Comparison of ENCODE assay signal across 9 mouse cellular contexts in genomic region chr11:34010133-34010858, GRCm38 (mm10). TPM values are rescaled to one million over a fixed set of nuclear protein-coding genes. Genes with fewer than 3 reads are reported as not detected.
A peak's percentile ranks its signal among the peaks of the same experiment; 100 is the strongest.
DNase-seq lines count a peak whose midpoint lies in the region; ATAC-seq and TF ChIP-seq lines count a peak whose summit lies in the region.
"Had no signal": no experiment of that assay in that cellular context is flagged by ENCODE, and none has a peak within 500 bp of the region (broad histone marks: within the 10 kb centered on the region; RNA-seq: fewer than 3 reads in every experiment).

No protein-coding gene starts in this region.

- no peak for TF ChIP-seq EP300 in stomach, postnatal 0 days (optimal IDR thresholded peaks at IDR 0.05)

- H3K4me1 ChIP-seq in hindbrain, embryonic 16.5 days (ENCODE audit: control insufficient read depth, insufficient read depth, low read depth, low read length) = no peaks in the 10 kb centered on the region
- H3K4me1 ChIP-seq in hindbrain, embryonic 11.5 days (replicated peaks; ENCODE audit: control insufficient read depth, insufficient read depth, low read length) = no peaks in the 10 kb centered on the region
- H3K4me1 ChIP-seq in bone marrow macrophage, adult 2 months (ENCODE audit: control insufficient read depth, insufficient read depth, low read length) = peaks cover 38% of the 10 kb centered on the region
- H3K4me1 ChIP-seq in liver, embryonic 15.5 days (replicated peaks) = peaks cover 14% of the 10 kb centered on the region
- H3K4me1 ChIP-seq in stomach, postnatal 0 days (replicated peaks; ENCODE audit: control insufficient read depth, insufficient read depth) = no peaks in the 10 kb centered on the region
- H3K4me1 ChIP-seq: embryonic facial prominence, embryonic 12.5 days had no signal

- no peak overlapping the region for H3K9ac ChIP-seq in hindbrain, embryonic 16.5 days (ENCODE audit: low read depth, low read length)
- no peak overlapping the region for H3K9ac ChIP-seq in hindbrain, embryonic 11.5 days (ENCODE audit: low read depth, low read length)
- H3K9ac ChIP-seq in liver, embryonic 15.5 days = no peak overlapping the region
- no peak overlapping the region for H3K9ac ChIP-seq in stomach, postnatal 0 days (ENCODE audit: low read length)
- H3K9ac ChIP-seq: embryonic facial prominence, embryonic 12.5 days had no signal

- no peak for DNase-seq in hindbrain, embryonic 11.5 days (ENCODE audit: low spot score)
- DNase-seq in stomach, postnatal 0 days (ENCODE audit: low spot score) = no peak
- no peak for DNase-seq in right cerebral cortex, postnatal 25 days
- no peak for DNase-seq in right cerebral cortex, adult 2 months (ENCODE audit: low spot score in 2 of 2)
- DNase-seq in left cerebral cortex, adult 18-20 months (ENCODE audit: low spot score in 2 of 2) = no peak

- H3K9me3 ChIP-seq in hindbrain, embryonic 16.5 days (ENCODE audit: control insufficient read depth, low read length) = no peaks in the 10 kb centered on the region
- H3K9me3 ChIP-seq in hindbrain, embryonic 11.5 days (ENCODE audit: control insufficient read depth, low read length) = no peaks in the 10 kb centered on the region
- no peaks in the 10 kb centered on the region for H3K9me3 ChIP-seq in liver, embryonic 15.5 days (replicated peaks)
- H3K9me3 ChIP-seq in stomach, postnatal 0 days (ENCODE audit: control insufficient read depth, low read length) = no peaks in the 10 kb centered on the region
- H3K9me3 ChIP-seq: embryonic facial prominence, embryonic 12.5 days had no signal

- H3K27me3 ChIP-seq in hindbrain, embryonic 16.5 days (replicated peaks; ENCODE audit: control insufficient read depth, insufficient read depth, low read length) = no peaks in the 10 kb centered on the region
- H3K27me3 ChIP-seq in hindbrain, embryonic 11.5 days (ENCODE audit: control insufficient read depth, insufficient read depth, low read length) = no peaks in the 10 kb centered on the region
- H3K27me3 ChIP-seq in liver, embryonic 15.5 days = no peaks in the 10 kb centered on the region
- H3K27me3 ChIP-seq in stomach, postnatal 0 days (ENCODE audit: control insufficient read depth, insufficient read depth, low read length) = no peaks in the 10 kb centered on the region
- H3K27me3 ChIP-seq: embryonic facial prominence, embryonic 12.5 days had no signal

- WGBS in hindbrain, embryonic 16.5 days = 64% methylated on average over 7 of the region's 7 CpGs
- 80% methylated on average over 7 of the region's 7 CpGs for WGBS in hindbrain, embryonic 11.5 days
- WGBS in liver, embryonic 15.5 days (ENCODE audit: insufficient replicate concordance) = 34% methylated on average over 7 of the region's 7 CpGs
- 63% methylated on average over 7 of the region's 7 CpGs for WGBS in stomach, postnatal 0 days

- no peak overlapping the region for H3K27ac ChIP-seq in hindbrain, embryonic 16.5 days (ENCODE audit: low read depth, low read length)
- H3K27ac ChIP-seq in hindbrain, embryonic 11.5 days (ENCODE audit: low read depth, low read length) = no peak overlapping the region
- peak overlapping the region; percentile 91 for H3K27ac ChIP-seq in bone marrow macrophage, adult 2 months (ENCODE audit: insufficient read depth, low read depth, low read length)
- H3K27ac ChIP-seq in liver, embryonic 15.5 days (replicated peaks) = peak overlapping the region; percentile 42
- H3K27ac ChIP-seq in stomach, postnatal 0 days (replicated peaks) = peak overlapping the region; percentile 31
- H3K27ac ChIP-seq: embryonic facial prominence, embryonic 12.5 days had no signal

- TF ChIP-seq POLR2A in bone marrow macrophage, adult 2 months (IDR thresholded peaks at IDR 0.05; ENCODE audit: borderline replicate concordance, low read depth, low read length) = no peak

- H3K36me3 ChIP-seq in hindbrain, embryonic 16.5 days (ENCODE audit: control insufficient read depth, insufficient read depth, low read length) = no peaks in the 10 kb centered on the region
- H3K36me3 ChIP-seq in hindbrain, embryonic 11.5 days (ENCODE audit: control insufficient read depth, insufficient read depth, low read length) = no peaks in the 10 kb centered on the region
- no peaks in the 10 kb centered on the region for H3K36me3 ChIP-seq in liver, embryonic 15.5 days (replicated peaks)
- no peaks in the 10 kb centered on the region for H3K36me3 ChIP-seq in stomach, postnatal 0 days (ENCODE audit: control insufficient read depth, insufficient read depth, low read length)
- H3K36me3 ChIP-seq: embryonic facial prominence, embryonic 12.5 days had no signal

- H3K4me2 ChIP-seq in hindbrain, embryonic 16.5 days (ENCODE audit: low read length) = no peak overlapping the region
- H3K4me2 ChIP-seq in hindbrain, embryonic 11.5 days (replicated peaks; ENCODE audit: low read depth, low read length) = no peak overlapping the region
- no peak overlapping the region for H3K4me2 ChIP-seq in liver, embryonic 15.5 days
- H3K4me2 ChIP-seq in stomach, postnatal 0 days (replicated peaks; ENCODE audit: low read depth) = no peak overlapping the region
- H3K4me2 ChIP-seq: embryonic facial prominence, embryonic 12.5 days had no signal

- no peak for TF ChIP-seq CTCF in bone marrow macrophage, adult 2 months (IDR thresholded peaks at IDR 0.05; ENCODE audit: low read depth, low read length)
- no peak for TF ChIP-seq CTCF in stomach, postnatal 0 days (IDR thresholded peaks at IDR 0.05; ENCODE audit: low read depth)

- 0 out of 2 replicates have a peak, but pooled peaks have one; percentile 14 for ATAC-seq in hindbrain, embryonic 16.5 days
- no peak for ATAC-seq in hindbrain, embryonic 11.5 days (ENCODE audit: low FRiP score)
- 0 out of 2 replicates have a peak, but pooled peaks have one; percentile 23 for ATAC-seq in liver, embryonic 15.5 days (ENCODE audit: insufficient read depth)
- ATAC-seq in stomach, postnatal 0 days (ENCODE audit: low FRiP score, low TSS enrichment) = peak; percentile 35; the same call in 1 of the 2 replicates

- H3K4me3 ChIP-seq in hindbrain, embryonic 16.5 days (ENCODE audit: low read length) = no peak overlapping the region
- no peak overlapping the region for H3K4me3 ChIP-seq in hindbrain, embryonic 11.5 days (ENCODE audit: low read depth, low read length)
- no peak overlapping the region for H3K4me3 ChIP-seq in bone marrow macrophage, adult 2 months (ENCODE audit: insufficient read depth, low read length)
- H3K4me3 ChIP-seq in liver, embryonic 15.5 days (replicated peaks) = no peak overlapping the region
- no peak overlapping the region for H3K4me3 ChIP-seq in stomach, postnatal 0 days (ENCODE audit: low read depth, low read length)
- H3K4me3 ChIP-seq: embryonic facial prominence, embryonic 12.5 days had no signal

RNA-seq across cellular contexts. Expression of gene Kcnip1, which starts 17.3 kb away (rescaled TPM):
- 129 and 146 TPM in 2 replicates for polyA plus RNA-seq in hindbrain, embryonic 16.5 days (2015; fragmentation: Nextera tagmentation; extraction: Ambion mirVana)
- polyA plus RNA-seq in hindbrain, embryonic 11.5 days (2014; fragmentation: Nextera tagmentation; extraction: Ambion mirVana) = 14.4 and 15.5 TPM in 2 replicates
- not detected in 2 replicates for polyA plus RNA-seq in bone marrow macrophage, adult 2 months (2012; ENCODE audit: insufficient read depth, insufficient read length, missing spikeins)
- polyA plus RNA-seq in liver, embryonic 15.5 days (2015; fragmentation: Nextera tagmentation; extraction: Ambion mirVana) = 0.16 and 0.51 TPM in 2 replicates
- polyA plus RNA-seq in stomach, postnatal 0 days (2015; fragmentation: Nextera tagmentation; extraction: Ambion mirVana) = 3.9 and 5.1 TPM in 2 replicates
- 10 to 100 TPM; 25.2 to 32.8 TPM for total RNA-seq in left cerebral cortex, adult 18-20 months (2021)

RNA-seq across cellular contexts. Expression of gene Lcp2, which starts 36.4 kb away (rescaled TPM):
- polyA plus RNA-seq in hindbrain, embryonic 16.5 days (2015; fragmentation: Nextera tagmentation; extraction: Ambion mirVana) = 2.3 TPM in 2 replicates
- 2.4 and 2.8 TPM in 2 replicates for polyA plus RNA-seq in hindbrain, embryonic 11.5 days (2014; fragmentation: Nextera tagmentation; extraction: Ambion mirVana)
- 96.8 and 118 TPM in 2 replicates for polyA plus RNA-seq in bone marrow macrophage, adult 2 months (2012; ENCODE audit: insufficient read depth, insufficient read length, missing spikeins)
- polyA plus RNA-seq in liver, embryonic 15.5 days (2015; fragmentation: Nextera tagmentation; extraction: Ambion mirVana) = 8.1 and 10.0 TPM in 2 replicates
- 1.2 and 1.5 TPM in 2 replicates for polyA plus RNA-seq in stomach, postnatal 0 days (2015; fragmentation: Nextera tagmentation; extraction: Ambion mirVana)
- 1 to 10 TPM; 2.9 to 4.0 TPM for total RNA-seq in left cerebral cortex, adult 18-20 months (2021)

RNA-seq across cellular contexts. Expression of gene Kcnmb1, which starts 47.5 kb away (rescaled TPM):
- polyA plus RNA-seq in hindbrain, embryonic 16.5 days (2015; fragmentation: Nextera tagmentation; extraction: Ambion mirVana) = 0.20 and 0.52 TPM in 2 replicates
- 0.20 and 0.22 TPM in 2 replicates for polyA plus RNA-seq in hindbrain, embryonic 11.5 days (2014; fragmentation: Nextera tagmentation; extraction: Ambion mirVana)
- polyA plus RNA-seq in bone marrow macrophage, adult 2 months (2012; ENCODE audit: insufficient read depth, insufficient read length, missing spikeins) = not detected in 2 replicates
- polyA plus RNA-seq in liver, embryonic 15.5 days (2015; fragmentation: Nextera tagmentation; extraction: Ambion mirVana) = 0.03 TPM in 1 of 2 replicates, not detected in the other
- 2.8 and 3.3 TPM in 2 replicates for polyA plus RNA-seq in stomach, postnatal 0 days (2015; fragmentation: Nextera tagmentation; extraction: Ambion mirVana)
- under 1 TPM; 0.21 to 0.26 TPM for total RNA-seq in left cerebral cortex, adult 18-20 months (2021)

Comparison
In these comparisons a context has a peak if more than half of its experiments do, and no peak if none do; other contexts are left out.
1. H3K27ac ChIP-seq: peak in bone marrow macrophage, adult 2 months (single experiment), liver, embryonic 15.5 days (single experiment) and stomach, postnatal 0 days (single experiment); none in hindbrain, embryonic 16.5 days (single experiment) and hindbrain, embryonic 11.5 days (single experiment).